Mouse (Mus musculus) megakaryocyte, embryonic 14.5 days (primary cell): ENCODE results near the gene Rab3gap2.

Experiments
- FLI1 ChIP-seq: IDR thresholded peaks from 2 replicates; pipeline ENCODE4 v1.6.1; 2012; ENCODE audit warnings: low read length, inconsistent platforms, mixed read lengths
- GATA1 ChIP-seq: IDR thresholded peaks from 3 replicates; pipeline ENCODE4 v1.6.1; 2012; ENCODE audit warnings: mixed read lengths, low read length, inconsistent platforms, borderline replicate concordance

DNA sequence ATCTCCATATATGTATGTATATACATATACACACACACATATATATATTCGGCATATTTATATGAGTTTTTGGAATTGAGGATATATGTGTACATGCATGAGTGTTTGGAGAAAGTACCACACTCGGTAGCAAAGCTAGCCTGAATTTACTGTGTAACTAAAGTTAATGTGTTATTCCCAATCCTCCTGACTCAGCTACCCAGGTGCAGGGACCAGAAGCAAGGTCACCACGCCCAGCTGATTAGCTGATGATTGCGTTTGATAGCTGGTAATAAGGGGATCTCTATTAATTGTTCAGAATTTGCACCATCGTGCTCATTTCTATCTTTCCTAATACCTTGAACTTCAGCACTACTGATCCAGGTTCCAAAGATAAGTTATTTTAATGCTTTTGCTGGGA is 129.7 kb downstream of the Rab3gap2 start:
- TF ChIP-seq GATA1 (no peak), FLI1 (no peak)
